Mouse (Mus musculus): ENCODE measurements at regions not wholly inside any gene's neighbourhood (a gene's known extent, or its start where the extent isn't known, plus 50 kb on each side); places are given as distances from the start of the nearest gene placed in this dataset.
"Not testable (repeated sequence)": the region's sequence is repeated elsewhere in the genome, so short reads cannot be mapped to it uniquely, and the experiment has no call there.

GRCm38 (mm10) chr17:4576883-4577282 is 417.2 kb upstream of the Arid1b start:
- no peak for ATAC-seq

DNA sequence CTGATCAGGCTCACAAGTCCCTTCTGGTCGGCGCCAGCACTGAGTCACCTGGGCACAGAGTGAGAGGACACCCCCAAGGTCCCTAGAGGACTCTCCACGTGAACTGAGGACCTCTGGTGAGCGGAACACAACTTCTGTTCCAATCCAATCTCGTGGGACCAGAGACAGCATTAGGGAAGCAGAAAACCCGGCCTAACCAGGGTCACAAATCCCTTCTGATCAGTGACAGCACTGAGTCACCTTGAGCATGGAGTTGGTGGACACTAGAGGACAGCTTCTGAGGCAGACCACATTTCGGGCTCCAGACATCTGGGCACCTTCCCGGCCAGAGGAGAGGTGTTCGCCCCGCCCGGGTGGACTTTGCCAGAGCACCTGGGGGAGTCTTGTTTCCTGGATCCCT is 412.3 kb upstream of the Arid1b start:
- no peak for ATAC-seq

DNA sequence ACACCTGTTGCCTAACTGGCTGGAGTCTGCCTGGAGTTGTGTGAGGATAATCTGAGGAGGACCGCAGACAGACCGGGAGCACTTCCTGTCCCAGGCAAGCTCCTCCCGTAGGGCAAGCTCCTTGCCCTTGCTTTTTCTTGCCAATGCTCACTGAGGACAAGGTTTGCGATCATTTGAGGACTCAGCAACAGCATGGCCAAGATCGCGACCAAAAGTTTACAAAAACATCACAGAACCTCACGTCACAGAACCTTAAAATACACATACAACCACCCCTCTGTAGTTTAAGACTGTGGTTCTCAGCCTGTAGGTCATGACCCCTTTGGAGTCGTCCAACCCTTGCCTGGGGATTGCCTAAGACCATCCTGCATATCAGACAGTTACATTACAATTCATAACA is 383.7 kb upstream of the Arid1b start:
- ATAC-seq, result no peak

DNA sequence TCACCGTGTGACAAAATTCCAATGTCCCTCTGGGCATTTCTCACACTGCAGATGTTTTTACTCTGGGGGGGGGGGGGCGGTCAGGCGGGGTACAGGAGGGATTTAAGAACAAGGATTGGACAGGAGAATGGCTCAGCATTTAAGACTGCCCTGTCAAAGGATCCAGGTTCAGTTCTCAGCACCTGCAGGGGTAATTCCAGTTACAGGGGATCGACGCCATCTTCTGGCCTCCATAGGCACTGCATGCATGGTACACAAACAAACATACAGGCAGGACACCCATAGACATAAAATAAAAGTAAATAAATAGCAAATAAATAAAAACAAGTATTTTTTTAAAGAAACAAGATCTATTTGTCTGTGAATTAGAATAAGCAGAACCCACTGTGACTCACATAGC is 383.1 kb upstream of the Arid1b start:
- no peak for ATAC-seq

- no peak for ATAC-seq
Observed at GRCm38 (mm10) chr17:4611711-4612110, 382.4 kb upstream of the Arid1b start.

- no peak for ATAC-seq
Observed at GRCm38 (mm10) chr17:4612136-4612535, 382.0 kb upstream of the Arid1b start.

DNA sequence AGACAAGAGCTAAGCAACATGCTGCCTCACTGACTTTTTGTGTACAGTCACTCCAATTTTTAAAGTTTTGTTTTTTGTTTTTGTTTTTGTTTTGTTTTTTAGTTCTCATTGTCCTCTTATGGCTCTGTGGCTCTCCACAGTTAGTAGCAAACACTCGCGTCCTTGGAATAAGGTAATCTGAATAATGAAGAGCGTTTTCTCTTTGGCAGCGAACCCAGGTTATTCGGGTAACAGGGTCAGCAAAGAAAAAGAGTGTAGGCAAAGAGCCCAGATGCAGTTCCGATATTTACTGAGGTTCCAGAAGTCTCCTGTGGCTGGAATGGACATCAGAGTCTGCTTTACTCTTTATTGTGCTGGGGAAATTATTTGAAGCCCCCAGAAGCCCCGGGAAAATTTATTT is 381.4 kb upstream of the Arid1b start:
- no peak for ATAC-seq

GRCm38 (mm10) chr17:4620361-4620760 is 373.8 kb upstream of the Arid1b start:
- ATAC-seq, result no peak

DNA sequence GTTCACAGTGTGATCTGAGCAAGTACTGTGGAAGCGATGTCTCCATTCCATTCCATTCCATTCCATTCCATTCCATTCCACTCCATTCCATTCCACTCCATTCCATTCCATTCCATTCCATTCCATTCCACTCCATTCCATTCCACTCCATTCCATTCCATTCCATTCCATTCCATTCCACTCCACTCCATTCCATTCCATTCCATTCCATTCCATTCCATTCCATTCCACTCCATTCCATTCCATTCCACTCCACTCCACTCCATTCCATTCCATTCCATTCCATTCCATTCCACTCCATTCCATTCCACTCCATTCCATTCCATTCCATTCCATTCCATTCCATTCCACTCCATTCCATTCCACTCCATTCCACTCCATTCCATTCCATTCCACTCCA is 368.0 kb upstream of the Arid1b start:
- not testable (repeated sequence) for ATAC-seq

GRCm38 (mm10) chr17:4627542-4627941 is 366.6 kb upstream of the Arid1b start:
- no peak for ATAC-seq

DNA sequence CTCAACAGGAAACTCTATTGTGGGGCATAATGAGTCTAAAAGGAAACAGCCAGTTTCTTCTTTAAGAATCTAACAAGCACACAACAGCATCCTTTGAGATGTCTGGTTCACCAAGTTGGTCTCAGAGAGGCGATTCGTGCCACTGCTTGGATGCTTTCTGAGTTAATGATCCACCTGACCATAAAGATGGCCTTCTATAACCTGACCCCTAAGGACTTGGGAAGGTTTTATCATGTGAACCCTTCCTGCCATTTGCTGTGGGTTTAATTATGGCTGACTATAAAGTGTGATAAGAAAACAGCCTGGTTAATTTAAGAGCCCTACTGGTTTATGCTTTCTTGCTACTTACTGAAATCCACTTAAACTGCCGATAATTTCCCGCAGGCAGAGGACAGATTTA is 363.0 kb upstream of the Arid1b start:
- no peak for ATAC-seq

DNA sequence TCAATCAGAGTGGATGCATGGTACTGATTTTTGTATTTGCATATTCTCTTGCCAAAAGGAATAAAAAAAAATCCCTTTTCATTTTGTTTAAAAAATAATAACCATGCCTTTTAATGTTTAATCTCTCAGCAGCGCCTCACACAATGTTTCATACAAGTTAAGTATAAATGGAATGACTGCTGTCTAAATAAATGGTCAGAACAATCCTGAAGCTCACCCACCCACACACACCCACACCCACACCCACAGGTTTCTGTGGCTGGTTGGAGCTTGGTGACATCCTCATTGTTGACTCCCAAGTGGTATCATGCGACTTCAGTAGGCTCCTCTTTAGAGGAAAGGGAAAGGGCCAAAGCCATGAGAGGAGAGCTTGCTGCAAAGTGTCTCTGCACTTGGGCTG is 361.6 kb upstream of the Arid1b start:
- ATAC-seq, result no peak

GRCm38 (mm10) chr17:4633771-4634170 is 360.4 kb upstream of the Arid1b start:
- no peak for ATAC-seq

DNA sequence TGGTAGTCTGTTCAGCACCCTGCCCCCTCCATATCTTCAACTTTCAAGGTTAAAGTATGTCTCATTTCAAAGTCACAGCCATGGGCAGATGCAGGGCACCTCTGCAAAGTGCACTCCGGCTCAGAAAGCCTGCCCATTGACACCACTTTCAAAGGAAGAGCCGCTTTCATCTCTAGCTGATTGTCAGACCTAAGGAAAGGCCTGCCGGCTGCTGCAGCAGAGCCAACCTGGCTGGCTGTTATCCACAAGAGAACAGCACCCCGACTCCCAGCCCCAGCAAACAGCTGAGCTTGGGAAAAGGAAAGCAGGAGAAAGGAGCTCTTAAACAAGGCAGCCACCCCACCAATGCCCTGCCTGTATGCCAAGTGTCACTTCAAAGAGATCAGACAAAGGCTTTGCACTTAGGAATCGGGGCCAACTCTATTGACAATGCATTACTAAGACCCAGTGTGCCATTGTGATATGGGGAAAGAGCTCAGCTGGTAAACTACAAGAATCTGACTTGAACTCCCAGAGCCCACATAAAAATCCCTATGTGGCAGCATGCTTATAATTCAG is 357.3 kb upstream of the Arid1b start:
- ATAC-seq, result no peak

DNA sequence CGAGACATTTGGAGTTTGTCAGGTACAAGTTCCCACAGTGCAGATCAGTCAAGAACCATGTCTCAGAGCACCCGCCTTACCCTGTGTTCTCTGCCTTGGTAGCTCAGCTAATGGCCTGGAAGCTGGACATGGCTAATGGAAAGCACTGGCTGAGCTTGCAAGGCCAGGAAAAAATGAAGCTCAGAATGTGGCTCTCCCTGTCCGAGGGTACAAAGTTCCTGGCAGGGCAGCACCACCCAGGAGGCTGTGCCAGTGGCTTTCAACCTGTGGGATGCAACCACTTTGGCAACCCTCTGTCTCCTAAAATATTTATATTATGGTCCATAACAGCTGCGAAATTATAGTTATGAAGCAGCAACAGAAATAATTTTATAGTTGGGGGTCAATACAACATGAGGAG is 354.6 kb upstream of the Arid1b start:
- ATAC-seq, result no peak

DNA sequence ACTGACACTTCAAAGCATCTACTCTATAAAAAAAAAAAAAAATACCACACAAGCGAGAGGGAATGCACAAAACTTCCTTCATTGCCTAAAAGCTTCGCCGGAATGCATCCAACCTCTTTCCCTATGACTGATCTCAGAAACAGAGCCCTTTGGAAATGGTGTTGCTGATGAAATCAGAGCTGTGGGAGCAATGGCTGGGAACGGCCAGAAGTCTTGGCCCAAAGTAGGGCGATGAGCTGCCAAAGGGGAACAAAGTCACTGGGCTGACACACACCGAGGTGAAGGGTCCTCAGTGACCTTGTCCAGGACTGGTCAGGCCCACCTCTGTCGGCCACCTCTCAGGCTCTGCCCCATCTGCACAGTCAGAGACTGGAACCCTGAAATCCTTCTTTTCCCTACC is 353.6 kb upstream of the Arid1b start:
- no peak for ATAC-seq

GRCm38 (mm10) chr17:4641166-4641565 is 353.0 kb upstream of the Arid1b start:
- ATAC-seq, result no peak

DNA sequence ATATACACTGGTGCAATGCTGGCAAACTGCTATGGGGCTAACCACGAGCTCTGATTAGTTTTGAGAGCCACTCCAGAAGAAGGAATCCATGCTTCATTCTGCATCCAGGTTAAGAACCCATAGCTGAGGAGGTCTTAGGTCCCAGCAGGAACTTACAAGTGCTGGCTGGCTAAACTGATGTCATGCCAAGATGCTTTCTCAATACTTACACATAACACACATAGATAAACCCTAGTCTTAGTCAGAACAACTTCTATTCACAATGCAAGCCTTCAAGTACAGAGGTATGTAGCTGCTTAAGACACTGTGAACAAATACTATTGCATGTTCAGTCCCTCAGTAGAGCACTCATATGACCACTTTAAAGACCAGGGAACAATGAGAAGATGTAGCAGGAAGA is 352.1 kb upstream of the Arid1b start:
- ATAC-seq, result no peak

GRCm38 (mm10) chr17:4643343-4643742 is 350.8 kb upstream of the Arid1b start:
- ATAC-seq, result no peak

DNA sequence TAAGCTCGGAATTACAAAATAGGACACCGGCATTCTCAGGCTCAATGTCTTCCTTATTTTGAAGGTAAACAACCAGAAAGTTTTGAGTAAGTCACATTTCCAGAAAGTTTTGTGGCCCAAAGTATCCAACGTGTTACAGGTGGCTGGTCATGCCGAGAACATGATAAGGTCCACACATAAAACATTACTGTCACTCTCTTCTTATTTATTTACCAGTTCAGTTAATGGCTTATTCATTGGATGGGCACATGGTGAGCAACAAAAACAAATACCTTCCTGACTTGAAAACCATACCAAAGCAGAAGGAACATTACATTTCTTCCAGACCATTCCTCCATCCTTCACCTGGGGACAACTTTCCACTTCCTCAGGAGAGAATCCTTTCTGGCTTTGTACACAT is 345.5 kb upstream of the Arid1b start:
- ATAC-seq, result no peak

DNA sequence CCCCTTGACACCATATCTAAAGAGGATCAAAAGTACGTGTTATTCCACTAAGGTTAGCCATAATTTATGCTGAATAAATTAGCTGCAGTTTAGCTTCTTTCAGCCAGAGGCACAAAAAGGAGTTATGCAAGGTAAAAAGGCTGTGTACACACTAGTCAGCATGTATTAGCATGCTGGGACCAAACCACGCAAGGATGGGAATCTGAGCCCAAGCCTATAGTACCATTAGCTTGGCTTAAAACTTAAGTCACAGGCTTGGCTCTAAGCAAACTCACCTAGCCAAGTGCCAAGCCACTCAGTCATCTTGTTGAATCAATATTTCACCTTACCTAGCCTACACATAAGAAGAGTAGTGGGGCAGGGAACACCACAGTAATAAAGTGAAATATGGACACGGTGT is 339.9 kb upstream of the Arid1b start:
- ATAC-seq, result no peak

DNA sequence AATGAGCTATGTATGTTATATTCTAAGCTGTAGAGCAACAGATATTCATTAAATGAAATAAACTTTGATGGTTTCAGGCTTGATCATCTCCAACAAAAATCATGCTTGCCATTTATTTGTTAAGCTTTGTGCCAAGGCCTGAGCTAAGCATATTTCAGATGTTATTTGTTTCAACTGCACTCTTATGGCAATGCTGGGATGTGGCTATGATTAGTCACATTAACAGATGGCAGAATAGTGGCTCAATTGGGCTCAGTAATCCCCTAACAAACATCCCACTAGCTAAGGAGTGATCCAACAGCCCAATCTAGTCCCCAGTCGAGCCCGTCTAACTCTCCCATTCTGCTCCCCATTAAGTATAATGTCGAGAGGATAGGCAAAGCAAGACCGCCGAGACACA is 332.1 kb upstream of the Arid1b start:
- ATAC-seq, result no peak

DNA sequence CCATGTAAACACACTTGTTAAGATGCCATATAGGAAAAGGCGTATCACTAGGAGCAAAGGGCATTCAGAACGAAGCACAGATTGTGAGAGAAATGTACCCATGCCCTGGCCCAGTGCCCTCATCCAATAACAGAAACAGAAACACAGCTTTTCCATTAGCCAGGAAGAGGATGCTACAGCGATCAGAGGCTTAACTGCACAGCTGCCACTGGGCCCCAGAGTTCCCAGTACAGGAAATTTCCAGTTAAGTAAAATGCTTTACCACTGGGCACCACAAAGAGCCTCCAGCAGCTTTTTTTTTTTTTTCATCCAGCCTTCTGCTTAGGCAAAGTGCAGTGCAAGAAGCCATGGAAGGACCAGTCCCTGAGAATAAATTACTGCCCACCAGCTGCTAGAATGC is 325.6 kb upstream of the Arid1b start:
- no peak for ATAC-seq

GRCm38 (mm10) chr17:4673271-4673670 is 320.9 kb upstream of the Arid1b start:
- ATAC-seq, result no peak

DNA sequence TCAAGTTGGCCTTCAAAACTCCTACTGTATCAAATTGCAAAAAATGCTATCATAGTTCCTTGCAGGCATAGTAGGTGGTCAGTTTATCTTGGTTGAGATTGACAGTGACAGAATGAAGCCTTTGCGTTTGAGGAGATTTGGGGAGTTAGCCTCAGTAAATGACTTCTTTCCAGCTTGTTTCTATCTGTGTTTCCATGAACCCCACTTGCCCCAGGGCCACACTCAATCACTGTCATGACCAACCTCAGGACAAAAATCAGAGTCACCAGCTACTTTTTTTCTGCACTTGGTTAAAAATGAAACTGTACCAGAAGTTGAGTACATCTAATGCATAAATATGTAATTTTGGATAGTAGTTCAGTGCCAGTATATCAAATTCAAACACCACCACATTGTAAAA is 287.7 kb upstream of the Arid1b start:
- no peak for ATAC-seq

- ATAC-seq, result no peak
Observed at GRCm38 (mm10) chr17:4721061-4721460, 273.1 kb upstream of the Arid1b start.
